Mouse (Mus musculus) small intestine, adult 2 months (tissue): ENCODE results near the gene Bri3bp.

Source experiments
- CTCF ChIP-seq: fragments of 200-500 bp; IDR thresholded peaks from 2 replicates; pipeline ENCODE4 v1.5.1; 2012; ENCODE audit warnings: low read depth, mild to moderate bottlenecking, control low read depth, inconsistent platforms, low read length, moderate library complexity, mixed read lengths; ENCODE audit not compliant: insufficient replicate concordance, insufficient read length; ENCODE audit errors: extremely low read depth
- POLR2A ChIP-seq: fragments of 200-500 bp; IDR thresholded peaks from 2 replicates; pipeline ENCODE4 v1.6.1; 2012; ENCODE audit warnings: low read depth, mild to moderate bottlenecking, control low read depth, inconsistent platforms, low read length, moderate library complexity

- no peak for TF ChIP-seq CTCF
- no peak for TF ChIP-seq POLR2A
Observed at GRCm38 (mm10) chr5:125508006-125508405, 66.6 kb downstream of the Bri3bp start.
